Mouse (Mus musculus): ENCODE measurements around the gene Auts2. TPM values are rescaled to one million over a fixed set of nuclear protein-coding genes. Genes with fewer than 3 reads are reported as not detected.

Gene Auts2
- polyA plus RNA-seq, 1 experiment from 2014 or later = 71.4 TPM

DNA sequence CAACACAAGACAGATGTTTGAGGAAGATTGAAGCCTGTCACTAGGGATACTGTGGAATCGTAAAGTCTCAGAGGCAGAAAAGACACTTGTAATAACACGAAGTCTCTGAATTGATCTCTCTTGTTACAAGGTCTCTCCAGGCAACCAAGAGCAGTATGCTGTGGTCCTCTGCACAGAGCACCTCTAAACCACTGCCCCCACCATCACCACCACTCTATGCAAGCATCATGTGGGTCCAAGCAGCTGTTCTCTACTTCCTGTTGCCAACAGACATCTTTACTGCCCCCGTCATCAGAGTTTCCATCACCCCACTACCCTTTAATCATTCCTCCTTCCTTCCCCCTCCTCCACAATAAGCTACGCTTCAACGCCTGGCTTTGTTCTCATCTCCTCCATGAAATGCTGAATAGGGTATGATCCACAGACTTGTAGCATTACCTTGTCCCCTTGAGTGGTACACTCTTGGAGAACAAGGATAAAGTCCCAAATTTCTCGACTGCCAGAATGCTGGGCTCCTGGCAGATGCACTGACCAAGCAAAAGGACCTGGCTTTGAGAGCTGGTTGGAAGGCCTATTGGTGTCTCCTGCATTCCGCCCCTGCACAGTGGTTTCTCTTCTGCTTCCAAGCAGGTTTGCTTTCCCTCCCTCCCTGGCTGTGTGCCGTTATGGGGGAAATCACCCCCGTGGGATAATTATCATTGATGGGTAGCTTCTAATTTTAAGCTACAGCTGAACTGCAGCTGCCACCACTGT is 699.2 kb downstream of the Auts2 start:
- Histone ChIP-seq H3K27ac (ENCODE audit: low read depth, low read length) (0 out of 2 replicates have a peak overlapping the region, but pooled peaks have one; percentile 12), H3K27me3 (ENCODE audit: control insufficient read depth, insufficient read depth, low read length) (peaks cover 2% of the 10 kb centered on the region; the same call in 1 of the 2 replicates), H3K4me2 (ENCODE audit: low read depth, low read length, severe bottlenecking) (no peak overlapping the region), H3K36me3 (ENCODE audit: control insufficient read depth, insufficient read depth, low read length) (no peaks in the 10 kb centered on the region), H3K4me3 (ENCODE audit: low read depth, low read length) (no peak overlapping the region), H3K9ac (ENCODE audit: low read length) (no peak overlapping the region), H3K9me3 (ENCODE audit: control insufficient read depth, low read length) (no peaks in the 10 kb centered on the region), H3K4me1 (replicated peaks; ENCODE audit: control insufficient read depth, insufficient read depth, low read length) (peaks cover 8% of the 10 kb centered on the region; the same call in 1 of the 2 replicates)
- DNase-seq (ENCODE audit: low spot score) = no peak
- ATAC-seq (replicated peaks; ENCODE audit: low FRiP score) = no peak; the same call in 1 of the 2 replicates
- 58% methylated on average over 9 of the region's 9 CpGs for WGBS

DNA sequence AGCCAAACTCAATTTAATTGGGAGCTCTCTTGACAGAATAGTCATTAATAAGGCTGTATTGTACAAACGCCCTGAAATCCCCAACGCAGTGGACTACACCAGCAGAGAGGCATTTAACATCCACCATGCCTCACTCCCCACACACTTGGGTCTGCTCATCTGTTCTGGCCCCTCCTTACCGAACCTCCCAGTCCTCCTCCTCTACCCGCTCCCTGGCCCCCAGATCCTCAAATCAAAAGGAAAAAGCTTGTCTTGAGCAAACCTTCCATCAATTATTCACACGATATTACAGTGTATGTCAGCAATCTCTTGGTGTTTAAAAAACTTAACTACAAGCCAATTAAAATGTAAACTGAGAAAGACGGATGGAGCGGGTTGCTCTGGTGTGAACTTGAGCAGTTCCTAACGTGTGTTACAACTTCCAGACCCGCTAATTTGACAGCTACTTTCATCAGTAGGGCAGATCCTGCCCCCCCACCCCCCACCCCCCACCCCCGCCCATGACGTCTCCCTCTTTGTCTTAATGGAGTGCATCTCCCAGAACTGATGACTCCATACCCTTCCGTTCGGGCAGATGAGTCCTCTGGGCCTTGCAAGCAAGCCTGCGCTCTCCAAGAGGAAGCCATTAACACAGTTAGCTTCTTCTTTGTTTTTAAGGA is 703.4 kb downstream of the Auts2 start:
- no peak overlapping the region for H3K4me3 ChIP-seq (ENCODE audit: low read depth, low read length)
- WGBS = 75% methylated on average over 14 of the region's 14 CpGs
- H3K36me3 ChIP-seq (ENCODE audit: control insufficient read depth, insufficient read depth, low read length) = no peaks in the 10 kb centered on the region
- H3K9me3 ChIP-seq (ENCODE audit: control insufficient read depth, low read length) = no peaks in the 10 kb centered on the region
- H3K27me3 ChIP-seq (ENCODE audit: control insufficient read depth, insufficient read depth, low read length) = no peaks in the 10 kb centered on the region
- H3K4me2 ChIP-seq (ENCODE audit: low read depth, low read length, severe bottlenecking) = no peak overlapping the region
- H3K4me1 ChIP-seq (replicated peaks; ENCODE audit: control insufficient read depth, insufficient read depth, low read length) = peaks cover 8% of the 10 kb centered on the region; the same call in 1 of the 2 replicates
- no peak for ATAC-seq (replicated peaks; ENCODE audit: low FRiP score)
- H3K27ac ChIP-seq (ENCODE audit: low read depth, low read length) = no peak overlapping the region
- H3K9ac ChIP-seq (ENCODE audit: low read length) = no peak overlapping the region
- no peak for DNase-seq (ENCODE audit: low spot score)

DNA sequence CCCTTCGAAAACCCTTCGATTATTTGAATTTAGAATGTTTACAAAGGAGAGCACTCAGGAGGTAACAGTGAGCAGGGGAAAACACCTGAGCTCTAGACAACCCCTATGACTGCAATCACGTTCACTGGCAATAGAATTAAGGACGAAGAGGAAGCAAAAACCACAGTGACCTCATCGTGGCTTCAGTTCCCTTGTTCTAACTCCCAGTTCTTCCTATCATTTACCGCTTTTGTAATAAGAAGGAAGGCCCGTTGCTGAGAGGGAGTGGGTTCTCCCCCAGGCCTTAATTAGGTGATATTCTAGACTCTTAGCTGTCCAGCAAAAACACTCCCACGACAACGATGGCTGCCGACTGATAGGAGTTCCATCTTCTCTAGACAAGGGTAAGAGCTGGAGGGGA is 704.1 kb downstream of the Auts2 start:
- no peak overlapping the region for H3K27ac ChIP-seq (ENCODE audit: low read depth, low read length)
- no peak overlapping the region for H3K4me2 ChIP-seq (ENCODE audit: low read depth, low read length, severe bottlenecking)
- no peak overlapping the region for H3K9ac ChIP-seq (ENCODE audit: low read length)
- no peak for DNase-seq (ENCODE audit: low spot score)
- no peaks in the 10 kb centered on the region for H3K27me3 ChIP-seq (ENCODE audit: control insufficient read depth, insufficient read depth, low read length)
- no peaks in the 10 kb centered on the region for H3K9me3 ChIP-seq (ENCODE audit: control insufficient read depth, low read length)
- no peaks in the 10 kb centered on the region for H3K36me3 ChIP-seq (ENCODE audit: control insufficient read depth, insufficient read depth, low read length)
- 85% methylated on average over 10 of the region's 10 CpGs for WGBS
- H3K4me3 ChIP-seq (ENCODE audit: low read depth, low read length) = no peak overlapping the region
- ATAC-seq (replicated peaks; ENCODE audit: low FRiP score) = no peak
- peaks cover 7% of the 10 kb centered on the region; the same call in 1 of the 2 replicates for H3K4me1 ChIP-seq (replicated peaks; ENCODE audit: control insufficient read depth, insufficient read depth, low read length)

DNA sequence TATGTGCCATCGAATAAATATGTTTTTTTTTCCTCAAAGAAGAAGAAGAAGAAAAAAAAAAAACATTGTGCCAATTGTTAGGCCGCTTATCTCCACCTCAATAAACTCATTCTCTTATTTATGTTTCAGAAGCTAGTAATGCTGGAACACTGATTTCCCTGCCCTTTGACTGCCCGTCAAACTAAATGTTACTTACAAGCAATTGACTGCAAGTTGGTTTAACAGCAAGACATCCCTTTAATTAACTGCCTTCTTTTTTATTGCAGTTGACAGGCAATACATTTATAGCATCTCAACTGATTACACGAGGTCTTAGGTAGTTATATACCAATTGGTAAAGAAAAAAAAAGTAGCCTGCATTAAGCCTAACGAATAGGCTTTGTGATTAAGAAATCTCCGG is 705.1 kb downstream of the Auts2 start:
- DNase-seq (ENCODE audit: low spot score) = no peak
- no peak for ATAC-seq (replicated peaks; ENCODE audit: low FRiP score)
- Histone ChIP-seq H3K36me3 (ENCODE audit: control insufficient read depth, insufficient read depth, low read length) (no peaks in the 10 kb centered on the region), H3K9me3 (ENCODE audit: control insufficient read depth, low read length) (no peaks in the 10 kb centered on the region), H3K4me1 (replicated peaks; ENCODE audit: control insufficient read depth, insufficient read depth, low read length) (peaks cover 12% of the 10 kb centered on the region; the same call in 1 of the 2 replicates), H3K4me3 (ENCODE audit: low read depth, low read length) (no peak overlapping the region), H3K9ac (ENCODE audit: low read length) (no peak overlapping the region), H3K27me3 (ENCODE audit: control insufficient read depth, insufficient read depth, low read length) (no peaks in the 10 kb centered on the region), H3K4me2 (ENCODE audit: low read depth, low read length, severe bottlenecking) (no peak overlapping the region), H3K27ac (ENCODE audit: low read depth, low read length) (no peak overlapping the region)
- WGBS = 33% methylated on average over 6 of the region's 6 CpGs

DNA sequence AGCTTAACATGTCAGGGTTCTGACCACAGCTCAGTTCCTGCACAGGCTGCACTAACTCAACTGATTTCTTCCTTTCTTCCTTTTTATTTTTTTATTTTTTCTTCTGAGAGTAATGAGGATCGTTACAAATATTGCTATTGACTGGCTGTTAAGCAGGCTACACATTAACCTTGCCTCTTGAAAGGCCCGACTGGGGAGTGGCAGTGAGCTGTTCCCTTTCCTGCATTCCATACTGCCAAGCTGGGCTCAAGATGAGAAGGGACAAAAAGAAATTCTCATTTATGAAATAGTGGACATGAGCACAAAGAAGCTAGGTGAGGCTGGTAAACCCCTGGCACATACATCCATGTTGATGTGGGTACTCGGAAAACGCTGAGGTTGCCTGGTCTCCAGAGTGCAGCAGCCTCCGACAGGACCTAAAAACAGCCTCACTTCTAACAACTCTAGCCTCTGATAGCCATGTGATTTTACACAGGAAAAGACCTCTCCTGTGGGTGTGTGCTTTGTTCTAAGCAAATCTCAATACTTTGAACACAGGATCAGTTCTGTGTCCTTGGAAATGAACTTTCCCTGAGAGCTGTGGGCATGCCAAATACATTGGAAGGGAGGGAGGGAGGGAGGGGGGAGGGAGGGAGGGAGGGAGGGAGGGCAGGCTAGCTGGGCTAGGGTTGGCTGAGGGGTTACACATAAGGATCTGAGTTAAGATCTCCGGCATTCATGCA is 707.0 kb downstream of the Auts2 start:
- Histone ChIP-seq H3K4me1 (replicated peaks; ENCODE audit: control insufficient read depth, insufficient read depth, low read length) (peaks cover 12% of the 10 kb centered on the region; the same call in 1 of the 2 replicates), H3K36me3 (ENCODE audit: control insufficient read depth, insufficient read depth, low read length) (no peaks in the 10 kb centered on the region), H3K4me3 (ENCODE audit: low read depth, low read length) (no peak overlapping the region), H3K4me2 (ENCODE audit: low read depth, low read length, severe bottlenecking) (no peak overlapping the region), H3K27ac (ENCODE audit: low read depth, low read length) (no peak overlapping the region), H3K27me3 (ENCODE audit: control insufficient read depth, insufficient read depth, low read length) (no peaks in the 10 kb centered on the region), H3K9me3 (ENCODE audit: control insufficient read depth, low read length) (no peaks in the 10 kb centered on the region; the same call in 1 of the 2 replicates), H3K9ac (ENCODE audit: low read length) (no peak overlapping the region)
- DNase-seq (ENCODE audit: low spot score) (no peak), ATAC-seq (replicated peaks; ENCODE audit: low FRiP score) (no peak)
- WGBS = 76% methylated on average over 6 of the region's 6 CpGs

DNA sequence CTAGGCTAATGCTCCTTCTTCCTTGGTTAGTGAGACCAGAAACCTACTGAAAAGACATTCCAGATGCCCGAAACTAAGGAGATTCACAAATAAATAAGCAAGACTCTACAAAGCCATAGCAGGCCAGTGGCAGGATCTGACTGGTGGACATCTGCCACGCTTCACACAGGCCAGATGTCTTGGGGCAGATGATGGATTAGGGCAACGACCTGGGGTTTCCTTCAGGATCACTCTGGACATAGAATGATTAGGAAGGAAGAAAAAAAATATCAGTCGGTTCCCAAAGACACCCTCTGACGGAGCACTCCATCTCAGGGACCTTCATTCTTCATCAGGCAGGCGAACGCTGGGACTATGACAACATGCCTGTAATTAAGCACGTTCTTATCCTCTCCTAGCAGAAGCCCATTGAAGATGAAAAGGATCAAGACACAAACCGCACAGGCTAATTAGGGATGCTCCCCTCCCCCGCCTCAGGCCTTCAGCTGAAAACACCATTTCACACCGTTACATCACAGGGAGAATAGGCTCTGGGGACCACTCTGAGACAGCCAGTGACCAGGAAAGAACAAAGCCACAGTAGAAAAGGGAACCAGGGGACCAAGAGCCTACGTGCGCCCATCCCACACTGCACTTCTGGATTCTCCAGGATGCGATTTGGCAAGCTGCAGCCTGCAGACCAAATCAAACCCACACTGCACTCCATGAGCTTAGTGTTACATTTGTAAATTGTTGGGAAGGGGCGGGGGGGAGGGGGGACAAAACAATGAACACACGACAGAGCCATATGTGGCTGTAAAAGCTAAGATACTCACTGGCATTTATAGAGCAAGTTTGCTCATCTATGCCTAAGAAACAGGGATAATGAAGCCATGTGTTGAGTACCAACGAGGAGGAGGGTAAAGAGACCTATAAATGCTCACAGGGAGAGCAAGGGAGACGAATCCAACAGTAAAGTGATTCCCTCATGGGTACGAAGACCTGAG is 710.0 kb downstream of the Auts2 start:
- 25% methylated on average over 19 of the region's 19 CpGs for WGBS
- no peaks in the 10 kb centered on the region for H3K36me3 ChIP-seq (ENCODE audit: control insufficient read depth, insufficient read depth, low read length)
- no peaks in the 10 kb centered on the region for H3K27me3 ChIP-seq (ENCODE audit: control insufficient read depth, insufficient read depth, low read length)
- no peak overlapping the region for H3K4me3 ChIP-seq (ENCODE audit: low read depth, low read length)
- peak; percentile 84 for DNase-seq (ENCODE audit: low spot score)
- H3K27ac ChIP-seq (ENCODE audit: low read depth, low read length) = peak overlapping the region; percentile 81
- ATAC-seq (replicated peaks; ENCODE audit: low FRiP score) = peak; percentile 90
- no peak overlapping the region for H3K4me2 ChIP-seq (ENCODE audit: low read depth, low read length, severe bottlenecking)
- H3K9ac ChIP-seq (ENCODE audit: low read length) = no peak overlapping the region
- H3K9me3 ChIP-seq (ENCODE audit: control insufficient read depth, low read length) = no peaks in the 10 kb centered on the region; the same call in 1 of the 2 replicates
- peaks cover 10% of the 10 kb centered on the region; the same call in 1 of the 2 replicates for H3K4me1 ChIP-seq (replicated peaks; ENCODE audit: control insufficient read depth, insufficient read depth, low read length)

DNA sequence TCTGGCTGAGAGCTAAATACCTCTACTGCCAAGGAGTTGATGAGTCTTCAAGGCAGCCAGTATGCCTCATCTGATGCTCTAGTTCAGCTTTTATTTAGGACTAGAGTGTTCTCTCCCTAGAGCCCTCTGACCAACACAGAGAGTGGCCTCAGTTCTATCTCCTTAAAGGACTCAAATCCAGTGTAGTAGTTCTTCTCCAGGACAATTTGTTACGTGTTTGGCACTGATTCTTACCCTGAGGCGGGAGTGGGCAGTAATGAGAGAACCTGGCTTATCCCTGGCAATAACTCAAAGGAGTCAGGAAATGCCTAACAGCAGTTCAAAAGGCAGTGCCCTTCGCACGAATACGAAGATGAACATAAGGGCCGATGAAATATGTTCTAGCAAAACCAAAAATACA is 713.0 kb downstream of the Auts2 start:
- Histone ChIP-seq H3K27ac (ENCODE audit: low read depth, low read length) (no peak overlapping the region), H3K27me3 (ENCODE audit: control insufficient read depth, insufficient read depth, low read length) (no peaks in the 10 kb centered on the region), H3K9ac (ENCODE audit: low read length) (no peak overlapping the region), H3K36me3 (ENCODE audit: control insufficient read depth, insufficient read depth, low read length) (no peaks in the 10 kb centered on the region), H3K9me3 (ENCODE audit: control insufficient read depth, low read length) (no peaks in the 10 kb centered on the region; the same call in 1 of the 2 replicates), H3K4me2 (ENCODE audit: low read depth, low read length, severe bottlenecking) (no peak overlapping the region), H3K4me3 (ENCODE audit: low read depth, low read length) (no peak overlapping the region), H3K4me1 (replicated peaks; ENCODE audit: control insufficient read depth, insufficient read depth, low read length) (peaks cover 12% of the 10 kb centered on the region; the same call in 1 of the 2 replicates)
- ATAC-seq (replicated peaks; ENCODE audit: low FRiP score) (no peak), DNase-seq (ENCODE audit: low spot score) (no peak)
- 89% methylated on average over 6 of the region's 6 CpGs for WGBS

Data from forebrain, embryonic 11.5 days (tissue).